Mouse (Mus musculus) heart, postnatal 10 days (tissue): ENCODE measurements at regions not wholly inside any gene's neighbourhood (a gene's known extent, or its start where the extent isn't known, plus 50 kb on each side); places are given as distances from the start of the nearest gene placed in this dataset.

Experiments
- DNase-seq, 2 experiments: peaks; one replicate each; pipeline ENCODE4 v3.0.0; 2021
- intact Hi-C: fragments of 180-260 bp; cut with DNase I; formaldehyde crosslinking; loops from one replicate; pipeline ENCODE4 v1.15.1; 2025

GRCm38 (mm10) chr1:146106882-146107281 is 387.7 kb upstream of the Brinp3 start:
- intact Hi-C loops: no loop called here
- peak in 1 of 2 experiments; percentile 2 for DNase-seq
